Mouse (Mus musculus): Measurements from ENCODE around the gene Rtn4r. TPM values are rescaled to one million over a fixed set of nuclear protein-coding genes. Genes with fewer than 3 reads are reported as not detected.

The Rtn4r gene
- total and polyA plus RNA-seq, 3 experiments, result not detected

DNA sequence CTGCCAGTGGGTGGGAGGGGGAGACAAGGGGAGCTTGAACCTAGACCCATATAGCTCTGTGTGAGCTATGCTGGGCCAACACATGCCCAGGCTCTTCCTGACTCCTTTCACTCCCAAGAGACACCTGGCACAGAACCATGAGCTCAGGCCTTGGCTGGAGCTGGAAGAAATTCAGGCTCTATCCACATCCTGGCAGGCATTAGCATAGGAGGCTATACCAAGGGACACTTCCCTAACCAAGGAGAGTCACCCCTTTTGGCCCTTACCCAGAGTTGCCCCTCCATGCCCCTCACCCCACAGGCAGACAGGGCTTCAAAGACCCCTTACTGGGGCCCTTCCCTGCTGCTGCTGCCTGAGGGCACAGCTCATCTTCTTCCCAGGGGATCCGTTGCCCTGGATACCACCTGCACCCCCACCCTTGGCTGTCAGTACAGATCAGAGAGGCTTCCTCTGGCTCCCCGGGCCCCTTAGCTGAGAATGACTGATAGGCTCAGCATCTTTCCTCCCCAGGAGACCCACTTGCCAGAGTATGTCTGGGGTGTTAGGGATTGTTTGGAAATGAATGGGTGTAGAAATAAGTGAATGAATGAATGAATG, 37.3 kb downstream of the Rtn4r start:
- Histone ChIP-seq H3K27me3 (replicated peaks) (peaks cover 93% of the 10 kb centered on the region), H3K27ac (ENCODE audit: insufficient read depth, low read depth) (no peak overlapping the region), H3K4me3 (replicated peaks in 1 of 3; ENCODE audit: low read depth in 2 of 3, low read length in 2 of 3, poor library complexity in 1 of 3) (no peak overlapping the region), H3K4me2 (ENCODE audit: insufficient read depth, low read depth, poor library complexity, severe bottlenecking) (no peak overlapping the region), H3K9ac (ENCODE audit: insufficient read depth, low read depth) (no peak overlapping the region), H3K36me3 (replicated peaks in 1 of 2; ENCODE audit: control insufficient read depth in 1 of 2, insufficient read depth in 1 of 2, low read length in 1 of 2) (no peaks in the 10 kb centered on the region), H3K9me3 (replicated peaks; ENCODE audit: low read length) (no peaks in the 10 kb centered on the region), H3K79me2 (replicated peaks; ENCODE audit: control insufficient read depth, extremely low read depth, insufficient read depth, poor library complexity, severe bottlenecking) (no peaks in the 10 kb centered on the region), H3K4me1 (ENCODE audit: control insufficient read depth in 1 of 2, insufficient read depth in 2 of 2) (peaks cover 9 to 12% of the 10 kb centered on the region in 2 experiments)
- no peak for DNase-seq (ENCODE audit: extremely low read depth)
- in situ Hi-C loops (cut with MboI; ENCODE audit: low pct_ligation_motif_present, low pct_unique_long_range_greater_than_20kb, low sequenced_read_pairs) (no loop called here), dilution Hi-C loops (cut with MboI; ENCODE audit: extremely low pct_ligation_motif_present, extremely low pct_unique_long_range_greater_than_20kb, low sequenced_read_pairs) (no loop called here)
- no peak for TF ChIP-seq ZMIZ1 (IDR thresholded peaks at IDR 0.05; ENCODE audit: low read depth, low read length)
- TF ChIP-seq KAT2A (IDR thresholded peaks at IDR 0.05; ENCODE audit: insufficient replicate concordance, low read length), result no peak
- TF ChIP-seq USF1 (IDR thresholded peaks at IDR 0.05; ENCODE audit: low read depth, low read length), result no peak
- no peak for TF ChIP-seq ZC3H11A (IDR thresholded peaks at IDR 0.05; ENCODE audit: low read depth, low read length)
- TF ChIP-seq MXI1 (IDR thresholded peaks at IDR 0.05; ENCODE audit: low read depth, low read length), result no peak
- TF ChIP-seq RAD21 (IDR thresholded peaks at IDR 0.05; ENCODE audit: low read depth, low read length), result no peak
- no peak for TF ChIP-seq CTCF (conservative IDR thresholded peaks at IDR 0.05 in 1 of 2, IDR thresholded peaks at IDR 0.05 in 1 of 2; ENCODE audit: low read depth in 2 of 2, low read length in 2 of 2)
- no peak for TF ChIP-seq GABPA (IDR thresholded peaks at IDR 0.05; ENCODE audit: insufficient replicate concordance, low read depth, low read length)
- TF ChIP-seq CHD1 (IDR thresholded peaks at IDR 0.05; ENCODE audit: low read depth, low read length), result no peak
- TF ChIP-seq MEF2A (IDR thresholded peaks at IDR 0.05; ENCODE audit: borderline replicate concordance, low read depth, low read length), result no peak
- no peak for TF ChIP-seq MYC (IDR thresholded peaks at IDR 0.05; ENCODE audit: low read depth, low read length)
- no peak for TF ChIP-seq BHLHE40 (IDR thresholded peaks at IDR 0.05; ENCODE audit: low read depth, low read length)
- no peak for TF ChIP-seq ZKSCAN1 (IDR thresholded peaks at IDR 0.05; ENCODE audit: borderline replicate concordance, low read depth, low read length)
- no peak for TF ChIP-seq TCF12 (IDR thresholded peaks at IDR 0.05; ENCODE audit: low read depth, low read length)
- TF ChIP-seq ZNF384 (IDR thresholded peaks at IDR 0.05; ENCODE audit: low read depth, low read length), result no peak

GRCm38 (mm10) chr16:18166613-18167190, 39.3 kb downstream of the Rtn4r start:
- no peak for DNase-seq (ENCODE audit: extremely low read depth)
- Histone ChIP-seq H3K9me3 (replicated peaks; ENCODE audit: low read length) (no peaks in the 10 kb centered on the region), H3K36me3 (replicated peaks in 1 of 2; ENCODE audit: control insufficient read depth in 1 of 2, insufficient read depth in 1 of 2, low read length in 1 of 2) (no peaks in the 10 kb centered on the region), H3K4me1 (ENCODE audit: control insufficient read depth in 1 of 2, insufficient read depth in 2 of 2) (no peaks in the 10 kb centered on the region), H3K4me2 (ENCODE audit: insufficient read depth, low read depth, poor library complexity, severe bottlenecking) (no peak overlapping the region), H3K27ac (ENCODE audit: insufficient read depth, low read depth) (no peak overlapping the region), H3K9ac (ENCODE audit: insufficient read depth, low read depth) (no peak overlapping the region), H3K27me3 (replicated peaks) (peaks cover 93% of the 10 kb centered on the region), H3K79me2 (replicated peaks; ENCODE audit: control insufficient read depth, extremely low read depth, insufficient read depth, poor library complexity, severe bottlenecking) (no peaks in the 10 kb centered on the region), H3K4me3 (replicated peaks in 1 of 3; ENCODE audit: low read depth in 2 of 3, low read length in 2 of 3, poor library complexity in 1 of 3) (no peak overlapping the region)
- dilution Hi-C loops (cut with MboI; ENCODE audit: extremely low pct_ligation_motif_present, extremely low pct_unique_long_range_greater_than_20kb, low sequenced_read_pairs), result no loop called here
- in situ Hi-C loops (cut with MboI; ENCODE audit: low pct_ligation_motif_present, low pct_unique_long_range_greater_than_20kb, low sequenced_read_pairs), result no loop called here
- TF ChIP-seq MEF2A (IDR thresholded peaks at IDR 0.05; ENCODE audit: borderline replicate concordance, low read depth, low read length) (no peak), CTCF (conservative IDR thresholded peaks at IDR 0.05 in 1 of 2, IDR thresholded peaks at IDR 0.05 in 1 of 2; ENCODE audit: low read depth in 2 of 2, low read length in 2 of 2) (no peak), IRF4 (IDR thresholded peaks at IDR 0.05; ENCODE audit: low read depth, low read length) (no peak), ZMIZ1 (IDR thresholded peaks at IDR 0.05; ENCODE audit: low read depth, low read length) (no peak), EP300 (IDR thresholded peaks at IDR 0.05; ENCODE audit: low read length) (no peak), POLR2AphosphoS2 (IDR thresholded peaks at IDR 0.05; ENCODE audit: low read depth, low read length) (no peak), JUN (IDR thresholded peaks at IDR 0.05; ENCODE audit: insufficient read depth, low read depth, low read length) (no peak), SIN3A (IDR thresholded peaks at IDR 0.05; ENCODE audit: low read length) (no peak), USF2 (conservative IDR thresholded peaks at IDR 0.05; ENCODE audit: low read depth, low read length) (no peak), ETS1 (conservative IDR thresholded peaks at IDR 0.05; ENCODE audit: low read depth, low read length) (no peak), GABPA (IDR thresholded peaks at IDR 0.05; ENCODE audit: insufficient replicate concordance, low read depth, low read length) (no peak), TCF12 (IDR thresholded peaks at IDR 0.05; ENCODE audit: low read depth, low read length) (no peak)
